Mouse (Mus musculus) spleen, postnatal 14 days (tissue): ENCODE results near the gene Arhgap23.

ENCODE experiments used
- DNase-seq, 2 experiments: peaks; one replicate each; pipeline ENCODE4 v3.0.0; 2021 to 2022; ENCODE audit warnings: low spot score in 2 of 2

The Arhgap23 gene

DNA sequence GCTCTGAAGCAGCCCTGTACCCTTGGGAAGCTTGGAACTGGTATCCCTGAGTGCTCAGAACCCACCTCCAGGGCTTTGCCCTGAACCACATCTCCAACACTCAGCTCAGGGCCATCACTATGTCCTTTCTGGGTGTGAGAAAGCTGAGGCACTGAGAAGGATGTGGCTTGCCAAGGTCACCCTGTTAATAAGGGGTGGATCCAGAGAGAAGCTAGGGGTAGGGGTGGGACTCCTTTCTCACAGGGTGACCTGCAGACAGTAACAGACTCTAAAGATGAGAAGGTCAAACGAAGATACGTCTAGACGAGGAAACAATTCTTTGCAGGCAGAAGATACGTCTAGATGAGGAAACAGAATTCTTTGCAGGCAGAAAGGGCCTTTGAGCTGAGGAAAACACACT, 87.5 kb downstream of the Arhgap23 start:
- no peak for DNase-seq

DNA sequence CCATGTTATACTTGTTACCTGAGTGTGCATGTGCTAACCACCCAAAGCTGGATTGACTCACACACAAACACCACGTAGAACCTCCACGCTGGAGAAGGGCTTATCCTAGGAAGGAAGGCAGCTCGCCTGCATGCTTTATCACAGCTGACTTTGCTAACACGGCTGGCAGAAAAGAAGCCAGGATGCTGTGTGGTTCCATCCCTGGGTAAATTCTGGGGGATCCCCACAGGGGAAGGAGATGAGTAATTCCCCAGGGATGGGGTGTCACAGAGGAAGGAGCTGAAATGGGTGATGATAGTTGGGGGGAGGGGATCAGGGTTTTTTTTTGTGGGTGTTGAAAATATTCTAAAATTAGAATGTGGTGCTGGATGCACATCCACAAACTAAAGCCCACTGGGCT, 90.5 kb downstream of the Arhgap23 start:
- DNase-seq, result no peak

DNA sequence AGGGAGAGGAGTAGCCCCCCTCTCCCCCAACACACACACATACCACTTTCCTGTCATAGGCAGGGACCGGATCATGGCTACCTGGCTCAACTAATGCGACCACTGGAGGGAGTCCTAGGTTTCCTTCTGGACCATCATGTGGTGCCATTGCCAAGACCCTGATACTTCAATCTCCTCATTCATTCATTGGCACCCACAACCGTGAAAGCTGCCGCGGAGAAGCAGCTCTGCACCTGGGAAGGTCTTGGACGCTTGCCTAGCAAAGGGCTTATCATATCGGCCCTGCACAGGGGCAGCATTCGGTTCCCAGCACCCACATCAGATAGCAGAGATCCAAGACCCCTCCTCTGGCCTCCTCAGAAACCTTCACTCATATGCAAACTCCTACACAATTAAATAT, 91.0 kb downstream of the Arhgap23 start:
- DNase-seq, result no peak

GRCm38 (mm10) chr11:97508198-97508597, 92.9 kb downstream of the Arhgap23 start:
- no peak for DNase-seq

- no peak for DNase-seq
Measured at GRCm38 (mm10) chr11:97509058-97509457, 93.7 kb downstream of the Arhgap23 start.

GRCm38 (mm10) chr11:97509715-97510485, 94.6 kb downstream of the Arhgap23 start:
- no peak for DNase-seq

DNA sequence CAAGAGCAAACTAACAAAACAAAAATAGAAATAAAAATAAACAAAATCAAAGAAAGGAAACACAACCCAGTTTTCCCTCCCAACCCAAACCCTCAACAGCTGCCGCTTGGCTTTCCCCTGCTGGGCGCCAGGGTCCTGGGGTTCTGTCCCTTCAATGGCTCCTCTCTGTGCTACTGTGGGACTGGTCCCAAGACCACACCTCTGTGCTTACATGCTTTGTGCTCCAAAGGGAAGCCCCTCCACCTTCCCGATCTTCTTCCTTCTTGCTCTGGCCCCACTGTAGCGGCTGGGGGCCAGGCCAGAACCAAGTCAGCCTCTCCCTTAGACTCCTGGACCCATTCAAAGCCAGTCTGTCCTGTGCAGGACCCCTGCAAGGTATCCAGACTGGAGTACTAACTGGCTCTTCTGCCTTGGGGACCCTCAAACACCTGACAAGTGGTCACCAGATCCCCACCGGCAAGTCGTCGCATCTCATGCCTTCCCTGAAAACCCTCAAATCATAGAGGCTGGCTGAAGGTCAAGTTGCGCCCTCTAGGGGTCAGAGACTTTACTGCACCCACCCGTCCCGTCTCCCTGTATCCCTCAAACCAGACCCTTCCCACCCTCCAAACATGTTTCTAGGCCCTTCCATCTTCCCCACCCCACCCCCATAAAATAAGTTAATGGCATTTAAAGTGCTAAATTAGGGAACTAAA, 95.8 kb downstream of the Arhgap23 start:
- DNase-seq, result peak; percentile 46 to 67

GRCm38 (mm10) chr11:97511661-97512369, 96.5 kb downstream of the Arhgap23 start:
- DNase-seq, result peak in 1 of 2 experiments; percentile 44

- no peak for DNase-seq
Measured at GRCm38 (mm10) chr11:97512511-97512910, 97.2 kb downstream of the Arhgap23 start.

GRCm38 (mm10) chr11:97513066-97513465, 97.7 kb downstream of the Arhgap23 start:
- DNase-seq, result no peak

GRCm38 (mm10) chr11:97520541-97520940, 105.2 kb downstream of the Arhgap23 start:
- DNase-seq, result no peak

DNA sequence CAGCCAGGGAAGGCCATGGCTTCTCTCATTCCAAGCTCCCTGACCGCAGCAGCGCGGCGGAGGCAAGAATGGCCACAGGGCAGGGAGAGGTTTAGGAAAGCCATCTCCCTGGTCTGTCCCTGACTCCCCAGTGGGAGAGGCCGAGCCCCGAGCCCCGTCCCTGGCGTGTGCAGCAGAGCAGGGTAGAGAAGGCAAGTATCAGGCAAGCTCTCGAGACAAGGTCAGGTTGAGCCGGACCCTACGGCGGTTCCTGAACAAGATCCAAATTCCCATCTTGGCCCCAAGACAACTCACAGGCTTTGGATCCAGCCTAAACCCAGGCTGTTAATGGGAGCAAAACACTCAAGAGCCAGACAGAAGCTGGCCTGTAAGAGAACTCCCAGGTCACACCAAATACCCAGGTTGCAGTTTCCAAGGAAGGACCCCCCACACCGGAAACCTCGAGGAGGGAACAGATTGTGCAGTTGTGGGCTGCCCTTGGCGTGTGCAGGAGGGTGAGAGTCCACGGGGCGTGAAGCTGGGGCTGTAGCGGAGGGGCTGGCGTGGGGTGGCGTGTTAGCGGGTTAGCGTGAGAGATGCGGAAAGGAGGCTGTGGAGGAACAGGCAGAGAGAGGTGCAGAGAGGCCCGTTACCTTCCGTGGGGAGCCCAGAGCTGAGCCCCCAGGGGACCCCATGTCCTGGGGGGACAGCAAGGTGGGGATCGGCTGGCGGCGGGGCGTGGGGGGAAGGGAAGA, 106.6 kb downstream of the Arhgap23 start:
- no peak for DNase-seq

- no peak for DNase-seq
Measured at GRCm38 (mm10) chr11:97523107-97523506, 107.8 kb downstream of the Arhgap23 start.

DNA sequence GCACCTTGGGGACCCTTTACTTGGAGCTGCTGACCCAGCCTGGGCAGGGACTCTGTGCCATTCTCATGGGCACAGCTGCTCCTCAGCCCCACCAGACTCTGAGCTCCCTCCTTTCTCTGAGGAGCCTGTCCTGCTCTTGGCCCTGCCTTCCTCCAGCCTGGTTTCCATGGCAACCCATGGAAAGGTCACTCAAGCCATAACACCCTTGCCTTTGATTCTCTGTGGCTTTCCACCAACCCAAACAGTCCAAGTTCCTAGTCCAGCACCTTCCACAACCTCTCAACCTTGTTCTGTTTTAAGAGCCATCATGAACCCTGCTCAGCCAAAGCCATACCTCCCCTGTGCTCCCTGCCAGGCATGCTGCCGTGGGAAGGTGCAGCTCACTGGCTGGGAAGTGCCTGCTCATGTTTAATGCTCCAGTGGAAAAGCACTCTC, 108.5 kb downstream of the Arhgap23 start:
- no peak for DNase-seq

DNA sequence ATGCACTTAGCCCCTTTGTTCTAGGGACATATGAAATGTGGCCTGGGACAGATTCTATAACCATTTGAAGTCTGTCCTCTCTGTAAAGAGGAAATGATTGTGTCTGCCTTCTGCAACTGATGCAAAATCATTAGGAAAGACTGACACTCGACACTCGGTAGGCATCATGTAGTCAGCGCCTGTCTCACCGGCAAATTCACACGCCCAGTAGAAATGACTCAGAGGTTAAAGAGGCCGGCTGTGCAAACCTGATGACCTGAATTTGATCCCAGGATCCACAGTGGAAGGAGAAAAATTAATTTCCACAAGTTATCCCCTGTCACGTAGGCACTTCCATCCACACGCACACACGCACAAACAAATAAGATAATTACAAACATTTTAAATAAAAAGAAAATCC, 109.0 kb downstream of the Arhgap23 start:
- DNase-seq, result no peak

GRCm38 (mm10) chr11:97525313-97525712, 110.0 kb downstream of the Arhgap23 start:
- no peak for DNase-seq

- DNase-seq, result no peak
Measured at GRCm38 (mm10) chr11:97528282-97528808, 113.0 kb downstream of the Arhgap23 start.

GRCm38 (mm10) chr11:97530069-97530468, 114.7 kb downstream of the Arhgap23 start:
- no peak for DNase-seq

- DNase-seq, result no peak
Measured at GRCm38 (mm10) chr11:97530961-97531360, 115.6 kb downstream of the Arhgap23 start.

GRCm38 (mm10) chr11:97531381-97532260, 116.3 kb downstream of the Arhgap23 start:
- DNase-seq, result peak; percentile 60 to 76

DNA sequence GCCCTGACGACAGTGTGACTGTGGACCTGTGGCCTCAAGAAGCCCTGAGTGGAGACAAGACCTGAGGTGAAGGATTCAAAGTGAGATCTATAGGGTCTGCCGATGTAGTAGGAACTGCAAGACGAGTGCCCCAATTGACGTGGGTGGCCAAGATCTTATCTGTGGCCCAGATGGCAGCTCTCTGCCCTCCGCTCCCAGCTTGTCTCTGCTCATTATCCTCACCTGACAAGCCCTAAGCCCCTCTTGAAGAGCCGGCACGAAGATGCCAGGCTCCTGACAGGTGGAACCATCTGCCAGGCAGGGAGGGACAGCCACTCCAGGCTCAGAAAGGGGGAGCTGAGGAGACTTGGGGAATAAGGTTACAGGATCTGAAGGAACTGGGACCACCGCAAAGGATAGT, 117.0 kb downstream of the Arhgap23 start:
- no peak for DNase-seq
